8 mouse cellular contexts compared by ENCODE assay signal in the genomic region with DNA sequence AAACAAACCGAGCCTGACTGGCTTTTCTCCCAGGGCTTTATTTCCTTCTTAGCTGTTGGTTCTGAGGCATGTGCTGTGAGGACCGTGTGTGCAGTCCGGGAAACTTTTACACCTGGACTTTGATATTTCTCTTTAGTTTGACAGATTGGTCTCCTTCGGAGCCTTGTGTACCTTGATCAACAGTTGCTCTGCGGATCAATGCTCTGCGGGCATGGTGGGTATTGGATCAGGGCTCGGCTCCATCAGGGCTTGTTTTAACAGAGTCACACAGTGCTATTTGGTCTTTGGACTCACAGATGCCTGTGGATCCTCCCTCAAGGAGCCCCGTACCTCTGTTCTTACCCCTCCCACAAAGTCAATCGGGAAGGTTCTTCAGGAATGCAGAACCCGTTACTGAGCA. TPM values are rescaled to one million over a fixed set of nuclear protein-coding genes. Genes with fewer than 3 reads are reported as not detected.
A peak's percentile ranks its signal among the peaks of the same experiment; 100 is the strongest.
DNase-seq lines count a peak whose midpoint lies in the region; ATAC-seq lines count a peak whose summit lies in the region.

No protein-coding gene starts in this region.

- no peaks in the 10 kb centered on the region for H3K36me3 ChIP-seq in heart, embryonic 16.5 days (ENCODE audit: control insufficient read depth, insufficient read depth)
- no peaks in the 10 kb centered on the region for H3K36me3 ChIP-seq in forebrain, embryonic 15.5 days
- H3K36me3 ChIP-seq in neural tube, embryonic 12.5 days = no peaks in the 10 kb centered on the region

- no peaks in the 10 kb centered on the region; the same call in 1 of the 2 replicates for H3K4me1 ChIP-seq in heart, embryonic 16.5 days (ENCODE audit: control insufficient read depth, insufficient read depth, low read length)
- H3K4me1 ChIP-seq in forebrain, embryonic 15.5 days = peaks cover 21% of the 10 kb centered on the region
- no peaks in the 10 kb centered on the region for H3K4me1 ChIP-seq in neural tube, embryonic 12.5 days

- 55% methylated on average over 10 of the region's 10 CpGs for WGBS in heart, embryonic 16.5 days
- 47% methylated on average over 10 of the region's 10 CpGs for WGBS in forebrain, embryonic 15.5 days
- WGBS in neural tube, embryonic 12.5 days = 66% methylated on average over 10 of the region's 10 CpGs

- no peak overlapping the region for H3K9ac ChIP-seq in heart, embryonic 16.5 days (ENCODE audit: low read length)
- no peak overlapping the region for H3K9ac ChIP-seq in forebrain, embryonic 15.5 days (replicated peaks)
- no peak overlapping the region for H3K9ac ChIP-seq in neural tube, embryonic 12.5 days

- no peak overlapping the region for H3K27ac ChIP-seq in heart, embryonic 16.5 days (ENCODE audit: low read length)
- H3K27ac ChIP-seq in forebrain, embryonic 15.5 days (replicated peaks) = no peak overlapping the region
- H3K27ac ChIP-seq in neural tube, embryonic 12.5 days = no peak overlapping the region

- H3K27me3 ChIP-seq in heart, embryonic 16.5 days (ENCODE audit: control insufficient read depth, insufficient read depth, low read length) = no peaks in the 10 kb centered on the region
- H3K27me3 ChIP-seq in forebrain, embryonic 15.5 days = no peaks in the 10 kb centered on the region
- no peaks in the 10 kb centered on the region for H3K27me3 ChIP-seq in neural tube, embryonic 12.5 days (replicated peaks)

- intact Hi-C loops in heart, postnatal 14 days (cut with DNase I) = loop anchor here (1.0 to 10.0 kb wide), 2 partner anchors 35 to 151 kb away; a partner anchor contains a TSS

- peak overlapping the region; percentile 73 for H3K4me2 ChIP-seq in heart, embryonic 16.5 days (ENCODE audit: low read depth, low read length)
- H3K4me2 ChIP-seq in forebrain, embryonic 15.5 days (replicated peaks) = peak overlapping the region; percentile 47; the same call in 1 of the 2 replicates
- peak overlapping the region; percentile 60 for H3K4me2 ChIP-seq in neural tube, embryonic 12.5 days (replicated peaks)

- no peak for ATAC-seq in heart, embryonic 16.5 days (replicated peaks; ENCODE audit: extremely low read depth, insufficient read depth, low FRiP score)
- ATAC-seq in forebrain, embryonic 15.5 days (replicated peaks) = peak; percentile 45; the same call in 1 of the 2 replicates
- no peak for ATAC-seq in neural tube, embryonic 12.5 days (ENCODE audit: low FRiP score, low read depth)
- ATAC-seq in activated CD4-positive, CD25-positive, alpha-beta regulatory T cell, adult 4 months = no peak

- no peak for DNase-seq in heart, postnatal 14 days
- DNase-seq in kidney, postnatal 14 days = peak; percentile 32
- no peak for DNase-seq in layer of hippocampus, adult 9-10 months (ENCODE audit: low spot score)
- DNase-seq in urinary bladder, adult 18-20 months (ENCODE audit: low spot score in 2 of 2) = no peak

- H3K9me3 ChIP-seq in heart, embryonic 16.5 days (replicated peaks; ENCODE audit: control insufficient read depth, low read length) = no peaks in the 10 kb centered on the region
- no peaks in the 10 kb centered on the region for H3K9me3 ChIP-seq in forebrain, embryonic 15.5 days
- H3K9me3 ChIP-seq in neural tube, embryonic 12.5 days = no peaks in the 10 kb centered on the region

- peak overlapping the region; percentile 49 for H3K4me3 ChIP-seq in heart, embryonic 16.5 days (ENCODE audit: low read length)
- H3K4me3 ChIP-seq in forebrain, embryonic 15.5 days = 0 out of 2 replicates have a peak overlapping the region, but pooled peaks have one; percentile 34
- no peak overlapping the region for H3K4me3 ChIP-seq in neural tube, embryonic 12.5 days

RNA-seq across cellular contexts. Expression of a gene that starts 9.7 kb away (rescaled TPM):
- polyA plus RNA-seq in heart, embryonic 16.5 days (2015; fragmentation: Nextera tagmentation; extraction: Ambion mirVana) = 0.07 TPM in 1 of 2 replicates, not detected in the other
- total RNA-seq in heart, postnatal 14 days (2021) = not detected
- polyA plus RNA-seq in forebrain, embryonic 15.5 days (2015; fragmentation: Nextera tagmentation; extraction: Ambion mirVana) = 0.18 and 0.34 TPM in 2 replicates
- 0.11 TPM in 1 of 2 replicates, not detected in the other for polyA plus RNA-seq in neural tube, embryonic 12.5 days (2016; fragmentation: Nextera tagmentation; extraction: Ambion mirVana)
- polyA plus RNA-seq in activated CD4-positive, CD25-positive, alpha-beta regulatory T cell, adult 4 months (2017; shearing (Covaris generic)) = not detected

RNA-seq across cellular contexts. Expression of a gene that starts 57.5 kb away (rescaled TPM):
- 75.4 and 78.5 TPM in 2 replicates for polyA plus RNA-seq in heart, embryonic 16.5 days (2015; fragmentation: Nextera tagmentation; extraction: Ambion mirVana)
- total RNA-seq in heart, postnatal 14 days (2021) = 10 to 100 TPM; 38.6 to 39.4 TPM
- 147 and 160 TPM in 2 replicates for polyA plus RNA-seq in forebrain, embryonic 15.5 days (2015; fragmentation: Nextera tagmentation; extraction: Ambion mirVana)
- polyA plus RNA-seq in neural tube, embryonic 12.5 days (2016; fragmentation: Nextera tagmentation; extraction: Ambion mirVana) = 144 and 147 TPM in 2 replicates
- 10 to 100 TPM; 12.4 to 14.3 TPM for polyA plus RNA-seq in activated CD4-positive, CD25-positive, alpha-beta regulatory T cell, adult 4 months (2017; shearing (Covaris generic))
